In the genomic region with DNA sequence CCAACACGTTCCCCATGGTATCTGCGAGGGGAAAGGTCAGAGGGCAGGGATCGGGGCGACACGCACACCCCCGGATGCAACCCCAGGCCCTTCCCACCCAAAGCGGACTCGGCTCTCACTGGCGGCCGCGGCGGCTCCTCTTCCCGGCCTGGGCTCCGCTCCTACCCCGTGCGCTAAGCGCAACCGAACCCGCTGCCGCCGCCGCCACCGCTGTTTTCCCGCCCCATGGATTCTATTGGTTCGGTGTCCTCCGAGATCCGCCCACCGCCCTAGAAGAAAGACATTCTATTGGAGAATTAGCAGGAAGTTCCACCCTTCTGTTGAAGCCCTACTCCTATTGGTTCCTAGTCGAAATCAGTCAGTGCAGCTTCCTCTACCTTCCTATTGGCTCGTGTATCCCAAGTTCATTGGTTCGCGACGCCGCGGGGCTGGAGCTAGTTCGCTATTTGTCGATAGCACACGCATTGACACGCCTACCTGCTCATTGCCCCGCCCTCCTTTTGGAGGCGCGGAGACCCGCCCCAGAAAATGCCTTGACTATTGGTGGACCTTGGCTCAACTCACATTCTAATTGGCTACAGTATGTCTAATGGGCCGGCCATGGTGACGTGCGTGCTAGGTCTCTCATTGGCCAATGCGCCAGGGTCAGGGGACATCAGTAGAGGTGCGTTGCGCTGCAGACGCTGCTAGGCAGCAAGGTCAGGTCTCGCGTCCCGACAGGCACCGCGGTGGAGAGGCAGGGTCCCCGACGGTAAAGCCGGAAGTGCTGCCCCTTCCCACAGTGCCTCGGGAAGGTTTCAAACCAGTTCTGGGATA, we compare ENCODE assay signal across 1 mouse cellular context.
A peak's percentile ranks its signal among the peaks of the same experiment; 100 is the strongest.
TF ChIP-seq lines count a peak whose summit lies in the region.

Gene Tomm40 (minus strand): TSS at position 200 of the 816 bp plus-strand sequence.

TF ChIP-seq in MEL, 35 proteins besides CTCF, POLR2A, EP300 and RAD21 (continued from another document):
- TF ChIP-seq ZKSCAN1 (IDR thresholded peaks at IDR 0.05; ENCODE audit: low read depth, low read length) (no peak), MEF2A (IDR thresholded peaks at IDR 0.05; ENCODE audit: extremely low read depth, insufficient replicate concordance, low read depth, low read length, poor library complexity, severe bottlenecking) (no peak), MXI1 (IDR thresholded peaks at IDR 0.05; ENCODE audit: low read depth, low read length) (peak; percentile 79), GABPA (IDR thresholded peaks at IDR 0.05; ENCODE audit: low read depth, low read length) (no peak), ZNF384 (IDR thresholded peaks at IDR 0.05; ENCODE audit: low read depth, low read length) (no peak), CHD1 (IDR thresholded peaks at IDR 0.05; ENCODE audit: low read depth, low read length) (no peak), KAT2A (conservative IDR thresholded peaks at IDR 0.05; ENCODE audit: low read depth, low read length) (peak; percentile 83)
